Mouse (Mus musculus) liver, postnatal 0 days (tissue): ENCODE data around the gene Creg2. TPM values are rescaled to one million over a fixed set of nuclear protein-coding genes. Genes with fewer than 3 reads are reported as not detected.

Experiments
- ATAC-seq: fragments of 200-750 bp; cut with Nextera tagmentation; 2 replicates; pipeline ENCODE4 v1.8.0; 2017; ENCODE audit warnings: mild to moderate bottlenecking, moderate library complexity
- DNase-seq: peaks from one replicate; pipeline ENCODE4 v3.0.0-alpha.2; 2016
- H3K27ac ChIP-seq: fragments of 300-500 bp; sonication (generic); 2 replicates; pipeline ENCODE4 v1.5.1; 2014; ENCODE audit warnings: antibody characterized with exemption, moderate library complexity, mild to moderate bottlenecking, low read depth
- H3K27me3 ChIP-seq: fragments of 300-500 bp; sonication (generic); 2 replicates; pipeline ENCODE4 v1.6.1; 2014; ENCODE audit warnings: low read length, control low read depth, mixed read lengths; ENCODE audit not compliant: insufficient read depth
- H3K36me3 ChIP-seq: fragments of 300-500 bp; sonication (generic); replicated peaks from 2 replicates; pipeline ENCODE4 v1.6.1; 2014; ENCODE audit warnings: mild to moderate bottlenecking, control low read depth, low read length, moderate library complexity, mixed read lengths; ENCODE audit not compliant: insufficient read depth
- H3K4me1 ChIP-seq: fragments of 300-500 bp; sonication (generic); 2 replicates; pipeline ENCODE4 v1.6.1; 2014; ENCODE audit warnings: antibody characterized with exemption, mild to moderate bottlenecking, control low read depth; ENCODE audit not compliant: insufficient read depth
- H3K4me2 ChIP-seq: fragments of 300-500 bp; sonication (generic); 2 replicates; pipeline ENCODE4 v1.6.1; 2014; ENCODE audit warnings: low read depth, mild to moderate bottlenecking, low read length, moderate library complexity, mixed read lengths
- H3K4me3 ChIP-seq: fragments of 300-500 bp; sonication (generic); 2 replicates; pipeline ENCODE4 v1.5.1; 2014; ENCODE audit warnings: low read depth, low read length
- H3K9ac ChIP-seq: fragments of 300-500 bp; sonication (generic); replicated peaks from 2 replicates; pipeline ENCODE4 v1.6.1; 2014; ENCODE audit warnings: mild to moderate bottlenecking, moderate library complexity
- H3K9me3 ChIP-seq: fragments of 300-500 bp; sonication (generic); 2 replicates; pipeline ENCODE4 v1.6.1; 2016; ENCODE audit warnings: mild to moderate bottlenecking, control low read depth, low read length, mixed read lengths
- CTCF ChIP-seq: sonication (generic); IDR thresholded peaks from 2 replicates; pipeline ENCODE4 v1.5.1; 2016; ENCODE audit warnings: antibody characterized with exemption, low read depth
- EP300 ChIP-seq: IDR thresholded peaks from 2 replicates; pipeline ENCODE4 v1.6.1; 2016; ENCODE audit warnings: antibody characterized with exemption, low read depth, mild to moderate bottlenecking
- WGBS: fragments of 180-500 bp; shearing (Covaris S2); extraction: QIAGEN DNeasy Blood & Tissue Kit; methylation state at CpG from one replicate; pipeline ENCODE4 v1.1.7; 2014; ENCODE audit not compliant: insufficient replicate concordance; 5-methylcytosine and 5-hydroxymethylcytosine counted together
- polyA plus RNA-seq: library from polyadenylated mRNA; unstranded; fragments of >200 nt; fragmentation: Nextera tagmentation; extraction: Ambion mirVana; gene quantifications from 2 replicates; pipeline ENCODE4 v1.2.1, GENCODE M21; 2015

Gene Creg2
- polyA plus RNA-seq, 1 experiment from 2014 or later = not detected

GRCm38 (mm10) chr1:39571653-39572052 is 79.6 kb downstream of the Creg2 start:
- Histone ChIP-seq H3K36me3 (peaks cover 10% of the 10 kb centered on the region; the same call in 1 of the 2 replicates), H3K4me2 (peak overlapping the region; percentile 27), H3K9me3 (no peaks in the 10 kb centered on the region), H3K9ac (no peak overlapping the region), H3K27ac (no peak overlapping the region), H3K27me3 (no peaks in the 10 kb centered on the region), H3K4me1 (peaks cover 24% of the 10 kb centered on the region; the same call in 1 of the 2 replicates), H3K4me3 (no peak overlapping the region)
- WGBS = 40% methylated on average over 6 of the region's 6 CpGs
- TF ChIP-seq EP300 = no peak
- no peak for TF ChIP-seq CTCF
- no peak for ATAC-seq
- no peak for DNase-seq

Other genes starting within 250 kb of the Creg2 start
- 7.2 and 8.8 TPM in 2 replicates for gene Tbc1d8, start 172.7 kb downstream of the Creg2 start, polyA plus RNA-seq
- gene Cnot11, start 116.5 kb downstream of the Creg2 start, polyA plus RNA-seq = 5.9 and 7.7 TPM in 2 replicates
- gene Rnf149, start 74.1 kb downstream of the Creg2 start, polyA plus RNA-seq = 25.9 and 26.9 TPM in 2 replicates
- gene Rfx8, start 69.5 kb upstream of the Creg2 start, polyA plus RNA-seq = 0.09 TPM in 1 of 2 replicates, not detected in the other
- gene Gm3646, start 153.9 kb upstream of the Creg2 start, polyA plus RNA-seq = not detected in 2 replicates
- 4.0 and 4.2 TPM in 2 replicates for gene Map4k4, start 249.4 kb upstream of the Creg2 start, polyA plus RNA-seq